In genomic region chr19:4839149-4839548, GRCm38 (mm10) we compare ENCODE assay signal across 1 mouse cellular context.
A peak's percentile ranks its signal among the peaks of the same experiment; 100 is the strongest.
TF ChIP-seq lines count a peak whose summit lies in the region.

TSS of gene Ccs (minus strand) at chr19:4839332.
TSS of gene Ccdc87 (plus strand) at chr19:4839366.

TF ChIP-seq in CH12.LX, 34 proteins besides CTCF, POLR2A, EP300 and RAD21 (continued from another document):
- TF ChIP-seq E2F4 (IDR thresholded peaks at IDR 0.05; ENCODE audit: insufficient replicate concordance, low read depth, low read length) (peak; percentile 43; the same call in 1 of the 2 replicates), BHLHE40 (IDR thresholded peaks at IDR 0.05; ENCODE audit: low read depth, low read length) (peak; percentile 64; the same call in 1 of the 2 replicates), ZKSCAN1 (IDR thresholded peaks at IDR 0.05; ENCODE audit: borderline replicate concordance, low read depth, low read length) (no peak), ZMIZ1 (IDR thresholded peaks at IDR 0.05; ENCODE audit: low read depth, low read length) (peak; percentile 38; the same call in 1 of the 2 replicates), CHD1 (IDR thresholded peaks at IDR 0.05; ENCODE audit: low read depth, low read length) (no peak), HCFC1 (IDR thresholded peaks at IDR 0.05; ENCODE audit: low read depth, low read length) (peak; percentile 67), SIN3A (IDR thresholded peaks at IDR 0.05; ENCODE audit: low read length) (peak; percentile 100), MAX (IDR thresholded peaks at IDR 0.05; ENCODE audit: low read length) (peak; percentile 70), MEF2A (IDR thresholded peaks at IDR 0.05; ENCODE audit: borderline replicate concordance, low read depth, low read length) (no peak), ZC3H11A (IDR thresholded peaks at IDR 0.05; ENCODE audit: low read depth, low read length) (no peak), MXI1 (IDR thresholded peaks at IDR 0.05; ENCODE audit: low read depth, low read length) (peak; percentile 98), MAFK (IDR thresholded peaks at IDR 0.05; ENCODE audit: insufficient replicate concordance, low read length) (no peak)
